ENCODE assay signal across 31 mouse cellular contexts in genomic region chr7:116711541-116711940, GRCm38 (mm10).
"Had no signal": no experiment of that assay in that cellular context is flagged by ENCODE, and none has a peak within 500 bp of the region (broad histone marks: within the 10 kb centered on the region; RNA-seq: fewer than 3 reads in every experiment).

No protein-coding gene starts in this region.

- H3K9me3 ChIP-seq: limb, embryonic 10.5 days; limb, embryonic 12.5 days; limb, embryonic 13.5 days; limb, embryonic 15.5 days; liver, embryonic 12.5 days; liver, embryonic 13.5 days; liver, embryonic 15.5 days; lung, embryonic 15.5 days; midbrain, embryonic 10.5 days; midbrain, embryonic 12.5 days; midbrain, embryonic 13.5 days had no signal

- H3K27me3 ChIP-seq: limb, embryonic 12.5 days; limb, embryonic 13.5 days; limb, embryonic 15.5 days; liver, embryonic 12.5 days; liver, embryonic 13.5 days; liver, embryonic 15.5 days; lung, embryonic 15.5 days; megakaryocyte, embryonic 14.5 days; midbrain, embryonic 12.5 days; midbrain, embryonic 13.5 days had no signal

- H3K27ac ChIP-seq: left cerebral cortex, adult 2 months; limb, embryonic 10.5 days; limb, embryonic 12.5 days; limb, embryonic 13.5 days; limb, embryonic 15.5 days; liver, embryonic 12.5 days; liver, embryonic 13.5 days; liver, embryonic 14.5 days; liver, embryonic 15.5 days; lung, embryonic 15.5 days; macrophage; midbrain, embryonic 10.5 days; midbrain, embryonic 12.5 days; midbrain, embryonic 13.5 days had no signal

- H3K4me2 ChIP-seq: limb, embryonic 12.5 days; limb, embryonic 13.5 days; limb, embryonic 15.5 days; liver, embryonic 11.5 days; liver, embryonic 12.5 days; liver, embryonic 13.5 days; liver, embryonic 15.5 days; lung, embryonic 14.5 days; lung, embryonic 15.5 days; midbrain, embryonic 11.5 days; midbrain, embryonic 12.5 days; midbrain, embryonic 13.5 days had no signal

- DNase-seq: left cerebral cortex, postnatal 4 days; liver; liver, embryonic 13.5 days; liver, postnatal 0 days; lung, adult 18-20 months; lung, adult 2 months; lung, embryonic 14.5 days; lung, postnatal 10 days; lung, postnatal 14 days; lung, postnatal 36 days; lung, postnatal 4 days; midbrain, embryonic 14.5 days had no signal

- H3K36me3 ChIP-seq: limb, embryonic 10.5 days; limb, embryonic 12.5 days; limb, embryonic 13.5 days; limb, embryonic 15.5 days; liver, embryonic 12.5 days; liver, embryonic 13.5 days; liver, embryonic 15.5 days; lung, embryonic 15.5 days; midbrain, embryonic 10.5 days; midbrain, embryonic 12.5 days; midbrain, embryonic 13.5 days had no signal

- ATAC-seq: liver, embryonic 12.5 days; liver, postnatal 0 days; lung, postnatal 0 days; midbrain, embryonic 13.5 days; midbrain, embryonic 16.5 days had no signal

- H3K4me3 ChIP-seq: left cerebral cortex, adult 2 months; limb, embryonic 10.5 days; limb, embryonic 12.5 days; limb, embryonic 13.5 days; limb, embryonic 15.5 days; liver, embryonic 12.5 days; liver, embryonic 13.5 days; liver, embryonic 15.5 days; lung, embryonic 15.5 days; megakaryocyte, embryonic 14.5 days; midbrain, embryonic 10.5 days; midbrain, embryonic 12.5 days; midbrain, embryonic 13.5 days; myocyte had no signal

- H3K9ac ChIP-seq: limb, embryonic 12.5 days; limb, embryonic 13.5 days; limb, embryonic 15.5 days; liver, embryonic 12.5 days; liver, embryonic 13.5 days; liver, embryonic 14.5 days; liver, embryonic 15.5 days; liver, postnatal 0 days; lung, embryonic 14.5 days; lung, embryonic 15.5 days; midbrain, embryonic 12.5 days; midbrain, embryonic 13.5 days had no signal

- H3K4me1 ChIP-seq: limb, embryonic 12.5 days; liver, embryonic 12.5 days; liver, embryonic 13.5 days; liver, embryonic 15.5 days; lung, embryonic 15.5 days; megakaryocyte, embryonic 14.5 days; midbrain, embryonic 10.5 days; midbrain, embryonic 12.5 days; midbrain, embryonic 13.5 days had no signal
